Mouse (Mus musculus) T-cell, adult 66 days (primary cell): ENCODE measurements around the gene Ccna2. TPM values are rescaled to one million over a fixed set of nuclear protein-coding genes. Genes with fewer than 3 reads are reported as not detected.

Source experiments
- total RNA-seq, 2 experiments: library from RNA; stranded (reverse); gene quantifications; 3 replicates in 1 of 2; 4 replicates in 1 of 2; pipeline ENCODE4 v1.2.4; 2023

The Ccna2 gene
- 1 to 10 TPM; 2.2 to 7.2 TPM for total RNA-seq

GRCm38 (mm10) chr3:36571827-36572378 lies at the start of gene Ccna2:
Gene Ccna2 (minus strand): TSS chr3:36572150.

GRCm38 (mm10) chr3:36613202-36613907 lies 41.4 kb upstream of the Ccna2 start, which contains the start of gene Bbs7:
Gene Bbs7 (minus strand): TSS chr3:36613477.

GRCm38 (mm10) chr3:36552406-36553047 lies 19.4 kb downstream of the Ccna2 start, which contains the start of gene Exosc9:
Gene Exosc9 (plus strand): TSS chr3:36552606.

GRCm38 (mm10) chr3:36521073-36522060 lies 50.6 kb downstream of the Ccna2 start, which contains the start of gene Gm11549:
Gene Gm11549 (minus strand): TSS chr3:36521813.

Other genes starting within 250 kb of the Ccna2 start
- 10 to 100 TPM; 64.4 to 65.7 TPM for gene Anxa5, start 96.3 kb downstream of the Ccna2 start, total RNA-seq
- gene 1810062G17Rik, start 96.2 kb downstream of the Ccna2 start, total RNA-seq: 1 to 10 TPM in 1 of 2 experiments, under 1 TPM in 1; 0.84 to 1.1 TPM
- gene Gm11549, start 50.3 kb downstream of the Ccna2 start, total RNA-seq: not detected
- gene Exosc9, start 19.5 kb downstream of the Ccna2 start, total RNA-seq: 10 to 100 TPM; 34.6 to 38.8 TPM
- 1 to 10 TPM; 1.5 to 2.2 TPM for gene Bbs7, start 41.3 kb upstream of the Ccna2 start, total RNA-seq
- gene Trpc3, start 118.0 kb upstream of the Ccna2 start, total RNA-seq: not detected